Mouse (Mus musculus): ENCODE data around the gene Nlrp4e. TPM values are rescaled to one million over a fixed set of nuclear protein-coding genes. Genes with fewer than 3 reads are reported as not detected.
"Not testable (repeated sequence)": the region's sequence is repeated elsewhere in the genome, so short reads cannot be mapped to it uniquely, and the experiment has no call there.

Gene Nlrp4e
- total RNA-seq (2012; rRNA removed) (not detected in 2 replicates), total RNA-seq (2014; rRNA removed) (not detected in 2 replicates), polyA plus RNA-seq (2012; ENCODE audit: insufficient read length, low read depth) (not detected in 2 replicates)

GRCm38 (mm10) chr7:23300892-23301291 is at the start of gene Nlrp4e:
Gene Nlrp4e (plus strand): TSS chr7:23301192.
- H3K4me3 ChIP-seq (replicated peaks in 1 of 3; ENCODE audit: low read depth in 2 of 3, low read length in 2 of 3, poor library complexity in 1 of 3); H3K4me1 ChIP-seq (ENCODE audit: control insufficient read depth in 1 of 2, insufficient read depth in 2 of 2); H3K9ac ChIP-seq (ENCODE audit: insufficient read depth, low read depth); H3K9me3 ChIP-seq (replicated peaks; ENCODE audit: low read length); DNase-seq (ENCODE audit: extremely low read depth); in situ Hi-C loops (cut with MboI; ENCODE audit: low pct_ligation_motif_present, low pct_unique_long_range_greater_than_20kb, low sequenced_read_pairs); H3K27ac ChIP-seq (ENCODE audit: insufficient read depth, low read depth); dilution Hi-C loops (cut with MboI; ENCODE audit: extremely low pct_ligation_motif_present, extremely low pct_unique_long_range_greater_than_20kb, low sequenced_read_pairs); H3K4me2 ChIP-seq (ENCODE audit: insufficient read depth, low read depth, poor library complexity, severe bottlenecking); H3K27me3 ChIP-seq (replicated peaks); H3K79me2 ChIP-seq (replicated peaks; ENCODE audit: control insufficient read depth, extremely low read depth, insufficient read depth, poor library complexity, severe bottlenecking); H3K36me3 ChIP-seq (replicated peaks in 1 of 2; ENCODE audit: control insufficient read depth in 1 of 2, insufficient read depth in 1 of 2, low read length in 1 of 2): not testable (repeated sequence)

- H3K79me2 ChIP-seq (replicated peaks; ENCODE audit: control insufficient read depth, extremely low read depth, insufficient read depth, poor library complexity, severe bottlenecking); H3K4me1 ChIP-seq (ENCODE audit: control insufficient read depth in 1 of 2, insufficient read depth in 2 of 2); dilution Hi-C loops (cut with MboI; ENCODE audit: extremely low pct_ligation_motif_present, extremely low pct_unique_long_range_greater_than_20kb, low sequenced_read_pairs); H3K4me3 ChIP-seq (replicated peaks in 1 of 3; ENCODE audit: low read depth in 2 of 3, low read length in 2 of 3, poor library complexity in 1 of 3); H3K27ac ChIP-seq (ENCODE audit: insufficient read depth, low read depth); DNase-seq (ENCODE audit: extremely low read depth); H3K9ac ChIP-seq (ENCODE audit: insufficient read depth, low read depth); H3K36me3 ChIP-seq (replicated peaks in 1 of 2; ENCODE audit: control insufficient read depth in 1 of 2, insufficient read depth in 1 of 2, low read length in 1 of 2); in situ Hi-C loops (cut with MboI; ENCODE audit: low pct_ligation_motif_present, low pct_unique_long_range_greater_than_20kb, low sequenced_read_pairs); H3K27me3 ChIP-seq (replicated peaks); H3K9me3 ChIP-seq (replicated peaks; ENCODE audit: low read length); H3K4me2 ChIP-seq (ENCODE audit: insufficient read depth, low read depth, poor library complexity, severe bottlenecking): not testable (repeated sequence)
These were observed 49.4 kb upstream of the Nlrp4e start, which contains the start of gene Vmn1r166 for GRCm38 (mm10) chr7:23251582-23251981. Gene Vmn1r166 (minus strand): TSS chr7:23251682.

GRCm38 (mm10) chr7:23278800-23279199 is 22.2 kb upstream of the Nlrp4e start, which contains the start of gene Gm6902:
Gene Gm6902 (minus strand): TSS chr7:23278900.
- H3K4me1 ChIP-seq (ENCODE audit: control insufficient read depth in 1 of 2, insufficient read depth in 2 of 2); H3K4me3 ChIP-seq (replicated peaks in 1 of 3; ENCODE audit: low read depth in 2 of 3, low read length in 2 of 3, poor library complexity in 1 of 3); H3K4me2 ChIP-seq (ENCODE audit: insufficient read depth, low read depth, poor library complexity, severe bottlenecking); H3K27ac ChIP-seq (ENCODE audit: insufficient read depth, low read depth); DNase-seq (ENCODE audit: extremely low read depth); H3K27me3 ChIP-seq (replicated peaks); H3K36me3 ChIP-seq (replicated peaks in 1 of 2; ENCODE audit: control insufficient read depth in 1 of 2, insufficient read depth in 1 of 2, low read length in 1 of 2); H3K9me3 ChIP-seq (replicated peaks; ENCODE audit: low read length); in situ Hi-C loops (cut with MboI; ENCODE audit: low pct_ligation_motif_present, low pct_unique_long_range_greater_than_20kb, low sequenced_read_pairs); H3K9ac ChIP-seq (ENCODE audit: insufficient read depth, low read depth); dilution Hi-C loops (cut with MboI; ENCODE audit: extremely low pct_ligation_motif_present, extremely low pct_unique_long_range_greater_than_20kb, low sequenced_read_pairs); H3K79me2 ChIP-seq (replicated peaks; ENCODE audit: control insufficient read depth, extremely low read depth, insufficient read depth, poor library complexity, severe bottlenecking): not testable (repeated sequence)

- H3K4me3 ChIP-seq (replicated peaks in 1 of 3; ENCODE audit: low read depth in 2 of 3, low read length in 2 of 3, poor library complexity in 1 of 3); dilution Hi-C loops (cut with MboI; ENCODE audit: extremely low pct_ligation_motif_present, extremely low pct_unique_long_range_greater_than_20kb, low sequenced_read_pairs); H3K36me3 ChIP-seq (replicated peaks in 1 of 2; ENCODE audit: control insufficient read depth in 1 of 2, insufficient read depth in 1 of 2, low read length in 1 of 2); H3K27ac ChIP-seq (ENCODE audit: insufficient read depth, low read depth); H3K9ac ChIP-seq (ENCODE audit: insufficient read depth, low read depth); H3K79me2 ChIP-seq (replicated peaks; ENCODE audit: control insufficient read depth, extremely low read depth, insufficient read depth, poor library complexity, severe bottlenecking); DNase-seq (ENCODE audit: extremely low read depth); H3K27me3 ChIP-seq (replicated peaks); H3K4me2 ChIP-seq (ENCODE audit: insufficient read depth, low read depth, poor library complexity, severe bottlenecking); in situ Hi-C loops (cut with MboI; ENCODE audit: low pct_ligation_motif_present, low pct_unique_long_range_greater_than_20kb, low sequenced_read_pairs); H3K4me1 ChIP-seq (ENCODE audit: control insufficient read depth in 1 of 2, insufficient read depth in 2 of 2): not testable (repeated sequence)
- H3K9me3 ChIP-seq (replicated peaks; ENCODE audit: low read length), result peaks cover 36% of the 10 kb centered on the region
These were observed 57.3 kb downstream of the Nlrp4e start for GRCm38 (mm10) chr7:23358311-23358710.
